Mouse (Mus musculus): ENCODE results near the gene Hspb9.
A peak's percentile ranks its signal among the peaks of the same experiment; 100 is the strongest.

Gene Hspb9

DNA sequence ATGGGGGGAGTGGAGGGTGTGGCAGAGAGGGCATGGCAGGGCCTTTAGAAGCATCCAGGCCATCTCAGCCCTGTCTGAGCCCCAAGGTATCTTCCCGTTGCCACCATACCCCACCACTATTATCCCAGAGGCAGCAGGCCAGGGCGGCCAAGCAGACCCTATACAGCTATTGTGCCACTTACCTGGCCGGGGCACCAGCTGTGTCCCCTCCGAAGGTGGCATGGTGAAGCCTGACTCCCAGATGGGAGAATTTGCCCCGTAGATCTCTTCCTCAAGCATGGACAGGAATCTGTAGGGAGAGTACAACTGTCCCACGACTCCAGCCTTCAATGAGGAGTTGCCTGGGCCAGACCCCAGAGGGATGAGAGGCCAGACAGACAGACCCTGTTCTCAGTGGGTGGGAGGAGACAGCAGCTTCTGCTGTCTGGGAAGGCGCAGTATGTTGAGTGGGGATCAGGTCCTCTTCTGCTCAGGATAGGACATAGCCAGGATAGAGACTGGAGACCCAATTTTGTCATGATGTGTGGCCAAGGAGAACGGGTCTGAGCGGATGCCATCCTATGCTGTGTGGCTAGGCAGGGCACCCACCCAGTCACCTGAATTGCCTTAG, 4.3 kb upstream of the Hspb9 start:
- no peak for DNase-seq

DNA sequence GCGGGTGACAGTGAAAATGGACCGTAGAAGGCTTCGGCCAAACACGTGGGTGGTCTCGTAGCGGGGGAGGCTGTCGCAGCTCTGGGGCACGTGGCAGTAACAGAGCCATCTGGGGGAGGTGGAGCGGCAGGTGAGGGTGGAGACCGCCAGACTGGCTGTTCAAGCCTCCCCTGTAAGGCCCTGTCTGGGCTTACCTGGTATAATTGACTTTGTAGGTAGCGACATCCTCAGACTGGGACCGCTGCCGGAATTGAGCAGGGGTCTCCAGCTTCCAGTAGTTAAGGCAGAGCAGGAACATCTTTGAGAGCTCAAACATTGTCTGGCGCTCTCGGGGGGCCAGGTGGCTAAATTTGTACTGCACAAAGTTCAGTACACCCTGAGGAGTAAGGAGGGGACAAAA, 3.1 kb upstream of the Hspb9 start:
- DNase-seq: no peak

DNA sequence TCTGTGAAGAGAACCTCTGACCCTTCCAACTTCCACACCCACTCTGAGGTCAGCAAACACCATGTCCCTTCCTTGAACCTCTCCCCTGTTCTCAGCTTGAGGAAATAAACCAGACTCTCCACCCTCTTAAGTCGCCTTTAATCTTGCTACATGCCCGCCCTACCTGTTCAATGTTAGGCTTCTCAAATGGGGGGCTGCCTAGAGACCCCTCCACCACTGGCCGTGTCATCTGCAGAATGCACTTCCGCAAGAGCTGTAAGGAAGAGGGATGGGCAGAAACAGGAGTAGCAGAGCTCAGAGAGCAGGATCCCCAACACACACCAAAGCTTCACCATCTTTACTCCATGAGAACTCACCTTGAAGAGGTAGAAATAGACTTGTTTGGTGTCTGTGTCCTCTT, 2.7 kb upstream of the Hspb9 start:
- no peak for DNase-seq

DNA sequence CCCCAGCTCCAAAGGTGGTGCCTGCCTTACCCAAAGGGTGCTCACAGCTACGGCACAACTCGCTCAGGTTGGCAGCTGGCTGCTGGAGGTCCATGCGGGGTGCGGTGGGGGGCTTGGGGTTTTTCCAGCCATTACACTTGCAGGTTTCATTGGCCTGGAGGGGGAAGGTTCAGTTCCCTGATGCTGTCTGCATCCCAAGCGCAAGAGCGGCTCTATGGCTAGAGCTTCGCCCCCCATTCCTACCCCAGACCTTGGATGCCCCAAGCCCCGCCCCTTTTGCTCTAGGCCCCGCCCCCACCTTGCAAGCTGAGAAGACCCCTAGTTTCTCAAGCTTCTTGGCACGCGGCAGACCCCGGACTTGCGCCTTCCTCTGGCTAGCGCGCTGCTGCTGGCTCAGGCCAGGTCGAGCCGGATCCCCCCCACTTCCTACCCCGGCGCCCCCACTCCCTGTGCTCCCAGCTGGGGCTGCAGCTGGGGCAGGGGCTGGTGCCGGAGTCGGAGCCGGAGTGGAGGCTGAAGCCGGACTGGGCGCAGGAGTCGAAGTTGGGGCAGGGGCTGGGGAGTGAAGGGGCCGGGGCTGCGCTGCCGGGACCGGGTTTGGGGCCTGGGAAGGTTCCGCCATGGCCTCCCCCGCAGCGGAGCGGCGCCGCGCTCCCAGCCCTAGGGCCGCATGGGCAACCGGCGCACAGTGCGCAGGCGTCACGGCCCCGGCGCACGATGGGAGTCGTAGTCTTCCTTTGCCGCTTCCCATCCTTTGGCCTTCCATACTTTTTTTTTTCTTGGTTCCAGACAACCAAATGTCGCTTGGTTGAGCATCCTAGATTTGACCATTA, 1.7 kb upstream of the Hspb9 start, which contains the start of gene Kat2a:
Kat2a (minus strand) TSS at position 683 of the 833 bp plus-strand sequence.
- DNase-seq: peak; percentile 93

DNA sequence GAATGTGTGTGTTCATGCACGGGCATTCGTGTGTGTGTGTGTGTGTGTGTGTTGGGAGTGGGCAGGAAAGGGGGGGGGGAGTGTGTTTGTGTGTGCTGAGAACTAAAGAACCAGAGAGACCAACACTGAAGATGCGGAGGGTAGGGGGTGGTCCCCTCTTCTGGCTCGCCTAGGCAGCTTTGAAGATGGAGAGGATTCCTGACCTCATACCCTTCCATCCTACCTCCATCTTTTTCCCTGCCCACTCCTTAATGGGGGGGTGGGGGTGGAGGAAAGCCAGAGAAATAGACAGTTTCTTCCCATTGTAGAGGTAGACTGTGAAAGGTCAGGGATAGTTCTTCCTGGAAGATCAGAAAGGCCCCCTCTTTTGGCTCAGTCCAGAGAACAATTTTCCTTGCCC, 476 bp upstream of the Hspb9 start:
- no peak for DNase-seq

DNA sequence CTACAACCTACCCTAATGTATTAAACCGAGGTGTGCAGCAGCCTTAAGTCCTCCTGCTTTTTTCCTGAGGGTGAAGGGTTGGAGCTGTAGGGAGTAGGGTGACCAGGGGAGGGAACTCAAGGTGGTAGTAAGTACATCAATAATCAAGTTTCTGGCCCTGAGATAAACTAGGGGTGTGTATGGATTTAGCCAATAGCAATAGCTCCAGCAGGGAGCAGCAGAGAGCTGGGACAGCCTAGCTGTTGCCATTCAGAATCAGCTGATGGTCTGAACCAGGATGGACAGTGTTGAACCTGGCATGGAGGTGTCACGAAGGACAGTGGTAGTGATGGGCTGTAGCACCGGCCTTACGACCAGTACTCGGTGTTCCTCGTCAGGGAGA, 875 bp downstream of the Hspb9 start:
- peak; percentile 94 for DNase-seq

DNA sequence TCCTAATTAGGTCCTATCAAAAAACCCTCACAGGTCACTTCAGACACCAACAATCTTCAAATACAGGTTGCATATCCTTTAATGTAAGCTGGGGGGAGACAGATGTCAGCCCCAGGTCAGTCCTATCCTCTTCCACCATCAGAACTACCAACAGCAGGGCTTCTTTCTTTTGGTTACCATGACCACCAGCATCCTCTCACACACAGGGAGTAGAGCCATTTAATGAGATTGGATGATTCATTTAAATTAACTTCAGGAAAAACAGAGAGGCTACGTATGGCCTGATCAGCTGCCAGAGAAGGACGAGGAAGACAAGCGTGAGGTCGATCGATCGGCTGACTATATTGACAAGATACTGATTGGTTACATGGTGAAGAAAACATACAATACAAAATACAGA, 1.3 kb downstream of the Hspb9 start:
- DNase-seq: no peak

DNA sequence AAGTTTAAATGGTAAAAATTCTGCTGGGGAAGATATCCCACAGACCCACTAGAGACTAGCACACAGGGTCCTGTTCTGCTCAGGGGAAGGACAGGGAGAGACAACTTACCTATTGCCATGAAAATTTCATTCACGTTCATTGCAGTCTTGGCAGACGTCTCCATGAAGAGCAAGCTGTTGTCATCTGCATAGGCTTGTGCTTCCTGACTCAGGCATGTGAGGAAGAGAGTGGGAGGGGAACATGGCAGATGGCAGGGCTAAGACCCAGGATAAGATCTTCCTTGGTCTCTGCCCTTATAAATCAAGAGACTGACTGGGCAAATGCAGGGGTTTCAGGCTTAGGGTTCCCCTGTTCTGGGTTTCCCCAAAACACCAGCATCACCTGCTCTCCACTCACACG, 3.0 kb downstream of the Hspb9 start:
- no peak for DNase-seq

DNA sequence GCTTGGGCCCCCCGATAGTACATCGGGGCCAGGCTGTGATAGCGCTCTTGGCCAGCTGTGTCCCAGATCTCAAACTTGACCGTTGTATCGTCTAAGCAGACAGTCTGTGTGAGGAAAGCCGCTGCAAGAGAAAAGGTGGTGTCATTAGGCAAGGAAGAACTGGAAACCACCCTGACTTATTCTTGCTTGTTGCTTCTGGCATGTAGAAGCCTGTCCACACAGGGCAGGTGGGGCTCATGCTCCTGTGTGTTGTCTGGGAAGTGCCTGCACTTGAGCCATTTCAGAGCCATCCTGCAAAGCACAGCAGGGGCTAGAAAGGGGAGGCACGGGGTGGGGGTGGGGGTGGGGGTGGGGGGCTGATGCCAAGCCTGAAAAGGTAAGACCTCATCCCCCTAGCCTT, 4.8 kb downstream of the Hspb9 start:
- no peak for DNase-seq

DNA sequence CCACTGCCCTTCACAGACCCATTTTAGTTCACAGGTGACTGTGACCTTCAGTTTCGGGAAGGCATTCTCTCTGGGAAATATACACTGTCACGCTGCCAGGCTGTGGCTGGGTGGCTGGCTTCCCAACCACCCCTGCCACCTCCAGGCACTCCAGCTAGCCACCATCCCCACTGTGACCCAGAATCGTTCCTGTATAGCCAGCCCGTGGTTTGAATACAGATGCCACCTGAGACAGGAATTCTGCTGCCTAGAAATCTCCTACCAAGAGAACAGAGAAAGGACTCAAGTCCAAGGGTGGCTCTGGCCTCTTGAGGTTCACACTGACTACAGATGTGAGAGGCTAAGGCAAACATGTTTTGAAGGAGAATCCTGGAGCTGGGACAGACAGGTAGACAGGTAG, 5.2 kb downstream of the Hspb9 start:
- no peak for DNase-seq

DNA sequence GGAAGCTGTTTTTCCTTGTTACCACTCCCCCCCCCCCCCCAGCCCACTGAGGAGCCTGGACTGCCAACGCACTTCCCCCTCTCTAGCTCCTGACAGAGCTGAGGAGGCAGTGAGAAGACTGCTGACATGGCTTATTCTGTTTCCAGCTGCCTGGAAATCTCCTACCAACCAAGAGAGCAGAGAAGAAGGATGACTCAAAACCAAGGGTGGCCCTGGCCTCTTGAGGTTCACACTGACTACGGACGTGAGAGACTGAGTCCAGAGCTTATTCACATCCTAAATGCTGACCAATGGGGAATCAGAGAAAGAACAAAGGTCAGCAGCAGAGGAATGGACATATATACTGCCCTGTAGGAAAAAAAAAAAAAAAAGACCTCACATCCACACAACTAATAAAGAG, 5.7 kb downstream of the Hspb9 start:
- DNase-seq: no peak

DNA sequence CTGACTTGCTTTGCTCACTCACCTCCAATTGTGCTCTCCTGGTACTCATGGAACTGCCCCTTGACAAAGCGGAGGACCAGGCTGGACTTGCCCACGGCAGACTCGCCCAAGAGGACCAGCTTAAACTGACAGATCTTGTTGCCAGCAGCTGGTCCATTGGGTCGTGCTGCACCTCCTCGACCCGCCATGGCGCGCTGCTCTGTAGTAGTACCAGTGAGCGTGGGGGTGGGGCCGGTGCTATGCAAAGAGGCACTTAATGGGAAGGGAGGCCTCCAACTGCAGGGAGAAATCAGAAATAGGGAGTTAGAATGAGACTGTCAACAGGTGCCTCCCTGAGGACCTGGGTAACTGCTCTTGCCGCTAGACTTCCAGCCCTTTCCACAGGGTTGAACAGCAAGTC, 6.2 kb downstream of the Hspb9 start:
- DNase-seq: peak; percentile 48

DNA sequence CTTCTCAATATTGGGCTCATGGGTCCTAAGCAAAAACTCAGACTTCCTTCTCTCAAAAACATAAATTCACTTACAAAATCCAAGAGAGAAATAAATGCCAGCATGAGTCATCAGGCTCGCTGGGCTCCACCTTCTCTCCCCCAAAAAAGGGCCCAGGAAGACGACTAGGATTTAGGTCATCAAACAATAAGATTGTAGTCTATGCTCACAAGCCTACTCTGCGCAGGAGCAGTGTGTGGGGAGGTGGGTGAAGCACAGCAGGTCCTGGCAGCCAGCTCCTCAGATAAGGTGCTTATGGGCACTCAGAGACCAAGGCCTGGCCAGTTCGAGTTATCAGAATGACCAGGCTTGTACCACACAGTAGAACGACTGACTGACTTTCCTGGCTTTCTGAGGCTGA, 6.7 kb downstream of the Hspb9 start:
- no peak for DNase-seq

DNA sequence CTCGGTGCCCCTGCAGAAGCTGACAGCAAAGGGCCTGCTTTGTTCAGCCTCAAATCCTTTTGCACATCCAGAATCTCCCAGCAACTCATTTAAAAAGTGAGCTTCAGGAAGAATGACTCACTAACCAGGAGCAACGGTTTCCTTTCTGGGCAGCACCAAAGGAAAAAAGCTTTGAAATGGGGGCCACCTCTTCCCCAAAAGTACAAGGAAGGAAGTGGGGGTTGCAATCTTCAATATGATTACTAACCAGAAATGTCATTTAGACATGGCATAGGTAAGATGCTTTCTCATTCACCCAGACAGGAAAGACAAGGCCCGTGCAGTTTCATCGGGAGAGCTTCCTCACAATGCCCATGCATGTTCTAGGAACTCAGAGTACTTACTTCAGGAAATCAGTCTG, 7.6 kb downstream of the Hspb9 start:
- DNase-seq: no peak

DNA sequence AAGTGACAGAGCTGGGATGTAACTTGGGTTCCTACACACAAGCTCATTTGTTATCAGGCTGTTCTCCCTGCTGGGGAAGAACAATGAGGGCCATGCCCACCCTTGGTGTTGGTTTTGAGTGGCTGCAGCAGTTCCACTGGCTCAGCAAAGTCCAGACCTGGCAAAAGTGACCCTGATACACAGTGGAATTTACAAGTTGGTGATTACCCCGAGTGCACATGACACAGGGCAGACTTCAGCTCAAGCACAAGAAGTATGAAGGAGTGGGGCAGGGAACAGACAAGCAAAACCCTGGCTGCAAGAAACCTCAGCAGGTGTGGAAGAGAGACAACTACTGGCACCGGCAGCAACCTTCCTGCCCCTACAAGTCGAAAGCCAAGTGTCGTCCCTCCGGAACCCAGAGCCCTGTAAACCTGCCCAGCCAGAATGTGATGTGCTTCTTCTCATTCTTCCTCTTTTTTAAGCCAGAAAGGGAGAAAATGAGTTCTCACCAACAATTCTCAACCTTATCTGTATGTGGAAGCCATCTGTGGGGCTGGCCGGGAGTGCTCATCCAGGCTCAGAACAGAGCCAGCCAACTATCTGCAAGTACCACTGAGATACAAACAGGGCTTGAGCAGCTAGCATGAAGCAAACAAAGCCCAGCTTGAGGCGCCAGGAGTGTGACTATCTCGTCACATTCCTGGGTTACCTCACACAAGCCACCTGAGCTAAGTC, 8.3 kb downstream of the Hspb9 start:
- DNase-seq: peak; percentile 57

DNA sequence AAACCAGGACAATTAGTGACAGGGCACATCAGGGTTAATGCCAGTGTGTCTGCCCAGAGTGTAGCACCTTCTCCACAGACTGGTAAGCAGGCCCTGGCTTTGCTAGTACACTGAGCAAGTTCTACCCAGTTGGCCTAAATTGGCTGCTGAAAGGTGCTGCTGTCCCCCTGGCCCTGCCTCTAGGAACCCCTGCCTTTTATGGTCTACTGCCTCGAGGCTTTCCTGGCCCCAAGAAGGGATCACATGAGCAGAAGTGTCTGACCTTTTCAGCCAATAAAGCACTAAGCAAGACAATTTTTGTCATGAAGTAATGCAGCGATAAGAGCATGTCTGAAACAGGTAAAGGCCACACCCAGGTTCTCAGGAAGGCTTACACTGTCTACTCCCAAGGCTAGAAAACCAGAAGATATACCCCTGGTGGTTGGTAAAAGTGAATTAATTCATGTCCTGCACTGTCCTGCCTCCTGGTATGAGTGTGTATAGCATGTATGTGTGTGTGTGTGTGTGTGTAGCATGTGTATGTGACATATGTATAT, 8.9 kb downstream of the Hspb9 start:
- no peak for DNase-seq

DNA sequence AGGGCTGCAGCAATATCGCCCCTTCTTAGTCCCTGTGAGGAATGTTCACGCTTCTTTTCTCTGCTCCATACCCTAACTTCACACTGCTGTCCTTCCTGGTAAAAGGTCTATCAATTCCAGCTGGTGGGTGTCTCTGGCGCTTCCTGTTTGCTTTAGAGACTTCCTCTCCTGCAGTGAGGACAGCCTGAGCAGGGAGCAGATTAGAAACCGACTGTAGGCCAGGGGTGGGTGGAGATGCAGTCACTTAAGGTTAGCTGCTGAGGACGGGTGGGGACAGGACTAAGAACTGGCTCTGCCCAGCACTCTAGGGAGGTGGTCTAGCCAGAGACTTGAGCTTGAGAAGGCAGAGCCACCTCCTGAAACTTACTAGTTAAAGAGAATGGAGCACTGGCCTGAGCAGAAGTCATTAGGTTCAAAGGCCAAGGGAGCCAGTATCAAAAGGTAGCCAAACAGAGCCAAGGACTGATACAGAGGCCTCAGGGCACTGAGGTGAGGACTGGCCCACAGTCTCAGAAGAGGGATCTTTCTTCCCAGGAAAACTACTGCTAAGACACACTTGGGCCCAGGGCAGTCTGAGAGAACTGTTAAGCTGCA, 11.4 kb downstream of the Hspb9 start:
- peak; percentile 45 for DNase-seq

DNA sequence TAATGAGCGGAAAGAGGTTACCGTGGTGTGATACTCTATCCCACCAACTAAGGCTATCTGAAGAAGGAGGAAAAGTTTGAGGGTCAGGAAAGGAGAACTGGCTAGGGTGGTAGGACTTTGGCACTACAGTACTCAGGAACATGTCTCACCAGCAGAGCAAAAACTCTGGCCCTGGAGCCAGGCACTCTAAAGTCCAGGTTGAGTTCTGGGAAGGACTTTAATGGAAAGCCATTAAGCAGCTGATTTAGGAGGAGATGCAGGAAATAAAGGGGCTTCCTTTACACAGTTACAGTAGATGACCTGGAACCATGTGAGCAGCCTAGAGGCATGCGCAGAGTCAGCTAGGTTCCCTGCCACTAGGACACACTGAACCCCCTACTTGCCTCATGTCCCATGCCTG, 13.6 kb downstream of the Hspb9 start:
- DNase-seq: no peak

DNA sequence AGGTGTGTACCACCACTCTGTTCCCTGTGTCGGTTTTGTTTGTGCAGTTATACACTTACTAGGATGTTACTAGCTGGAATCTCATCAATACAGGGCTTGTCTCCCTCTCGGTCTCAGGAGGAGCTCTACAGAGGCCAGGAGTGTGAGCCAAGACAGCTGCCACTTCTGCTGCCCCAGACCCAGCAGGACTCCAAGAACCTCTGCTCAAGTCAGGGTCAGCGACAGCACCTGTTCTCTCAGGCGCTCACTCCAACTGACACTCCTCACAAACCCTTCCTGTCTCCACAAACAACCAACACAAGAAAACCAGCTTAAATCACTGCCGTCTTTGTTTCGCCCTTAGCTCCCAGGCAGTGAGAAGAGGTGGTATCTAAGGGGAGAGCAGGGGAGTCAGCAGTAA, 15.0 kb downstream of the Hspb9 start:
- DNase-seq: no peak

DNA sequence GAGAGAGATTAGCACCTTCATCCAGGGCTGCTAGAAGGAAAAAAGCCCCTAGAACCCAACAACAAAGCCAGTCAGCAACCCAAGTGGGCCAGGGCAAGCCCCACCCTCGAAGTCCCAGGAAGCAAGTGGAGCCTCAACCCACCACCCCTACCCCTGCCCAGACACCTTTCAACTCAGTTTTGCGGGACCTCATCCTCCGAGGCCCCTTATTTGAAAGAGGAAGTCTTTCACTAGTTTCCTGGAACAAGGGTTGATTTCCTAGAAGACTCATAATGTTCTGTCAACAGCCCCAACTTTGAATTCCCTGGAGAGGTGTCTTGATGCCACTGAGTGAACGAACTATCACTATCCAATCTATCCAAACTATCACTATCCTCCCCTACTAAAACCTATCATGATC, 16.3 kb downstream of the Hspb9 start:
- DNase-seq: no peak

DNA sequence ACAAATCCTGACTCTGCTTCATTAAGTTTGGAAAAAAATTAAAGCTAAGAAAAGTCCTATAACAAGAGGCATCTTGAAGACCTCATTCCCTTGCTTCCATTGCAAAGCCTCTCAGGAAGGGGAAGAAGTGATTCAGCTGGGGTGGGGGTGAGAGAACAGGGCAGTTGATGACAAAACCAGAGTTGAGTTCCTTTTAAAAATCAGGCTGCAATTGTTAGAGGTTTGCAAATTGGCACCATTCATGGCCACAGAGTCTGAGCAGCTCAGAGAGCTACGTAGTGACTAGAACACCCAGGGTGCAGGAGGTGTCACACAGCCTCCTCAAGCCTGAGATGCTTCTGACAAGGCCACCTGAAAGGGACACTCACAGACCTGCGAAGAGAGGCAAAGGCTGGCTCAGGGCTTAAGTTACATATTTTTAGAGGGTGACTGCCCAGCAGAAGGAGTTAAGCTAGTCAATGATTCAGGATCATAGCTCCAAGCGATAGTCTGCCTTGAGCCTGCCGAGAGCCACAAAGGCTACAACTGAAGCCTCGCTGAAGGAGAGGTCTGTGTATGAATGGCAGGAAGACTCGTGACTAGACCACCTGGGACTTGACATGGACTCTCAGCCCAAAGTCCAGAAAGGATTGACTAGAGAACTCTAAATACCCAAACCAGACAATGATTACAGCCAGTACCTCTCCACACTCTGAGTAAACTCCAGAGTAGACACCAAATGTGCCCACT, 17.0 kb downstream of the Hspb9 start:
- peak; percentile 40 for DNase-seq

DNA sequence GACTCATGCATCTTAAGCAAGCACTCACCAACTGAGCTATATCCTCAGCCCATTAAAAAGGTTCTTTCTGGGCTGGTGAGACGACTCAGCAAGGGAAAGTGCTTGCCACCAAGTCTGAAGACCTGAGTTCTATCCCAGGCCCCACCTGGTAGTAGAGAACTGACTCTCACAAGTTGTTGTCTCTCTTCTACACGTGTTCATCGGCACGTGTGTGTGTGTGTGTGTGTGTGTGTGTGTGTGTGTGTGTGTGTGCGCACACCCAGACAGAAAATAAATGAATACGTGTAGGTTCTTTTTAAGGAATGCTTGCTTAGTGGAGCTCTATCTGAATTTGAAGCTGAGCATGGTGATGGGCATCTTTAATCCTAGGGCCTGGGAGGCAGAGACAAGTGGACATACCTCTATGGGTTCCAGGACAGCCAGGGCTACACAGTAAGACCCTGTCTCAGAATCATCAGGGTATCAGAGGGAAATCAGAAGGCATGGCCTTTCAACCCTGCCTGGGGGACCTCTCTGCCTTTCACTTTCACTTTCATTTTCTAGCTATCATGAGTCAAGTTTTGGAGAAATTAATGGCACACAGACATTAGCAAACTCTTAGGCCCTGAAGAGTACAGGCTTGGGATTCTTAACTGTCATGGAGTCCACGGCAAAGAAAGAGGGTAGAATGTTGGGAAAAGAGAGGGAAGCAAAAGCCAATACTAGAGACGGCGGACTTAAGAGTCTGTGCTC, 21.6 kb downstream of the Hspb9 start:
- DNase-seq: no peak

Data from kidney, postnatal 10 days (tissue).